Mouse (Mus musculus) spleen, postnatal 14 days (tissue): ENCODE measurements around the gene Ppp2r5e.
"Not testable (repeated sequence)": the region's sequence is repeated elsewhere in the genome, so short reads cannot be mapped to it uniquely, and the experiment has no call there.

ENCODE experiments used
- DNase-seq, 2 experiments: peaks; one replicate each; pipeline ENCODE4 v3.0.0; 2021 to 2022; ENCODE audit warnings: low spot score in 2 of 2

The Ppp2r5e gene

GRCm38 (mm10) chr12:75492148-75492547 lies 103.9 kb downstream of the Ppp2r5e start:
- DNase-seq: not testable (repeated sequence)

DNA sequence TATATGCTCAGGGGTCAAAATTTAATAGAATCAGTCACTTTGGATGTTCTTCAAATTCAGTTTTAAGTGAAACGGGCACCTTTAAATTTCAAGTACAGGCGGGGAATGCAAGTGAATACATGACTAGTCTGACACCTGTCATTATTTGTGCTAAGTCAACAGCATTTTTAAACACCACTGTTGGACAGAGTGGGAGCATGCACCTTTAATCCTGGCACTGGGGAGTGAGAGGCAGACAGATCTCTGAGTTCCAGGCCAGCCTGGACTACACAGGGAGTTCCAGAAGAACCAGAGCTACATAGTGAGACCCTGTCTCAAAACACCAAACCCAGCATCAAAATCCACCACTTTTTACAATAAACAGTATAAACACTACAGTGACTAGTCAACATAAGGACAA lies 108.5 kb downstream of the Ppp2r5e start:
- DNase-seq: no peak

DNA sequence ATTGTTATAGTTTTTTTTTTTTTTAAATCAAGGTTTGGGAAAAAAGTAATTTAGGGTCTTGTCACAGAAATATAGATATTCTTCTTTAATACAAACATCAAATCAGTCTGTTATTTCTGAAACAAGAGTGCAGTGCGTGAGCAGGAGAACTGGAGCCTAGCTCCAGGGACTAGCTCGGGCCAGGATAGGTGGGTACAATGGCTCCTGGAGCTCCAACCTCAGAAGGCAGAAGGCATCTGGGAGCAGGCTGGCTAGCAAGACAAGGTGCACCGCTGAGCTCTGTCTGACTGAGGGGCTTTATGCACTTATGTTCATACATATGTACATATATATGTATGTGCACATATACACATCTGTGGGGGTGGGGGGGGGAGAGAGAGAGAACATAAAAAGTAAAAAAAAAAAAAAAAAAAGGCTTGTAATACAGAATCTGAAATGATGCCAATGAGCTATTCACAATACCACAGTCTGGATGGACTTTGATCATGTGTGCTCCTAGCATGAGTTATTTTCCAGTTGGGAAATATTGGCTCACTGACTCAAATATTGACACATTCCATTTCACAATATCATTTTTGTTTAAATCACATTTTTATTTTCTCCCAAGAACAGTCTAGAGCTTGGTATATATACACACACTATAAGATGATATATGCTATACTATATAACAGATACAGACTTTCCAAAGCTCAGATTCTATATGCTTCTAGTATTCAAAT lies 109.3 kb downstream of the Ppp2r5e start:
- DNase-seq: no peak

DNA sequence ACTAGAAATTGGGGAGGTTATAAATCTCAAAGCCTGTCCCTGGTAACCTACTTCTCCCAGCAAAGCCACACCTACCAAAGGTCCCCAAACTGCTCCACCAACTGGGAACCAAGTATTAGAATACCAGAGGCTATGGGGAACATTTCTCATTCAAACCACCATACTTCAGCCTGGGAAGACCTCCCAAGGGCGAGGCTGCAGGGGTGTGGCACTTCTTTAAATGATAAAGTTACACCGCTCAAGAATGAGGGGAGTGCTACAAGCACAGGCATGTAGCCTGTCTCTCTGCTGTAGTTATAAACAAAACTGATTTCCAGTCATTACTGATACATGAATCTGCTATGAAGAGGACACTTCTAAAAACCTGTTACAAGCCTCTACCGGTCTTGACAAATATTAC lies 113.3 kb downstream of the Ppp2r5e start:
- DNase-seq: no peak

GRCm38 (mm10) chr12:75482015-75482414 lies 114.0 kb downstream of the Ppp2r5e start:
- DNase-seq: no peak

DNA sequence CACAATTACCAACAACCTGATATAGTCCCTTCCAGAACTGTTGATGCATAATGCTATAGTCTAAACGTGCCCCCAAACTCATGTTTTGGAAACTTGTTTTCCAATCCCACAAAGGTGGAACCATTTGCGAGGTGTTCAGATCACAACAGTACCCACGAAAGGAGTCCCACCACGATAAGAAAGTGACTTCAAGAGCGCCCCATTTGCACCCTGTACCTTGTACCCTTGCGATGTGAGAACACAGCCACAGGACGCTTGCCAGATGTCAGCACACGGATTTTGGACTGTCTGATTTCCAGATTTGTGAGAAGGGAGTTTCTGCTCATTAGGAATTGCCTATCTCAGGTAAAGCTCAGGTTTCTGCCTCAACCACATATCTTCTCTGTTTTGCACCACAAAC lies 116.0 kb downstream of the Ppp2r5e start:
- DNase-seq: no peak

DNA sequence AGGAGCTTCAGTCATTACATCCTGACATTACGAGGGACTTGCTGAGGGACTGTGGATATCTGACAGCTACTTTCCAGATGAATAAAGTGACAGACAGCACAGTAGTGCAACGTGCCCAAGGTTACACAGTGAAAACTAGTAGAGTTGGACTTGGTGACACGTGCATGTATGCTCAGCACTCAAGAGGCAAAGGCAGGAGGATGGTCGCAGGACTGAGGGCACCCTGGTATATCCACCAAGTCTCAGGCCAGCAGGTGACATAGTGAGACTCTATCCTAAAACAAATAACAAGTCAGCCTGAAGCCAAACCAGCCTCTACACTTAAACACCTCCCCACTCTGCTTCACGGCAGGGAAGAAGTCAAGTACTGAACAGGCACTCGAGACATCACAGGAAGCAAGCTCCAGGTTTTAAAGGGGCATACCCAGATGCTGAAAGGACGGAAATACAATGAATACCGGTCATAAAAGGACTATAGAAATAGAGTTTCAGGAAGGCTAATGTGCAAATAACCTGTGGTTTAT lies 116.6 kb downstream of the Ppp2r5e start:
- no peak for DNase-seq

DNA sequence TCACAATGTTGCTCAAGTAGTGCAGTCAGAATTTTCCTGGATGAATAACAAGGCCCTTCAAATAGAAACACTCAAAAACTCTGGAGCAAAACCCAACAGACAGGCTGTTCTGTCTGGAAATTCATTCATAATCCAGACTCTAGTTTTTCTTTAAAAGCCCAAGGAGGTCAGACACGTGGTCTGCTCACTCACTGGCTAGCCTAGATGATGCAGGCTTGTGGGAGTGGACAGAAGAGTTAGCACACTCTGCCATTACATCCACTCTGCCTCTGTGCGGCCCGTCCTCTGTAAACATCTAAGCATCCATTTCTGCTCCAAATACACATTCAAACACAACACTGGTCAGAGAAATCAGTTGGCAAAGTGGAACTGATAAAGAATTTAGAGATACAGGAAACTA lies 117.4 kb downstream of the Ppp2r5e start:
- no peak for DNase-seq

DNA sequence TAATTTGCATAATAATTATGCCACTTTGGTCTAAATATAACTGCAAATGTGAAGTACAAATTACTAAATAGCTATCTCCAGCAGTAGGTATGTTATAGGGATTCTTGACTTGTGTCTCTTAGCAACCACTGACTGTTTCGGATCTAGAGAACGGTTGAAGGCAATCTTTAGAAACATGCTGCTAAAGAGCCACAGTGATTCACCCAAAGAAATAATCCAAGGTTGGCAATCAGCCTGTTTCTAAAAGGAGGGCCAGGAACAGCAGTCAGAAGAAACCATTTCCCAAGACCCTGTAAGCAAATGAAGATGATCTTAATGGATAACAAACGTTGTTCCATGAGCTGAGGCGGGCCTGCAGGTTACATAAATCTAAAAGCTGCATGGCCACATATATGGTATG lies 117.9 kb downstream of the Ppp2r5e start:
- DNase-seq: no peak

DNA sequence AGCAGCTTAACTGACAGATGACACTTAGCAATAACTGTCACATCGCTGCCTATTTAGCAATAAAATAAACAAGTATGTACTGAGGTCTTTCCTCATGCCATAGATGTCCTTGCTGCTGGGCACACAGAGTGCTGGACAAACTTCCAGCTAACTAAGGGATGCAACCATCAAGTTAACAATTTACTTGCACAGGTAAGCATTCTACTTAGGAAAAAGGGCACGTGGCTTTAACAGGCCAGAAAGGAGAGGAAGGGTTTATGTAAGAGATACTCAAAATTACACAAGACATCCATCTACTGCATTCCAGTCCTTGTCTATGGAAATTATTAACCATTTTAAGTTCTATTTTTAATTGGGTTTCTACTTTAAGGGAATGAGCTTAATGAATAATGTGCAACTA lies 123.0 kb downstream of the Ppp2r5e start:
- no peak for DNase-seq

- DNase-seq: no peak
Measured at GRCm38 (mm10) chr12:75472107-75472506, 123.9 kb downstream of the Ppp2r5e start.

GRCm38 (mm10) chr12:75467814-75468213 lies 128.2 kb downstream of the Ppp2r5e start:
- no peak for DNase-seq

GRCm38 (mm10) chr12:75467127-75467526 lies 128.9 kb downstream of the Ppp2r5e start:
- DNase-seq: no peak

DNA sequence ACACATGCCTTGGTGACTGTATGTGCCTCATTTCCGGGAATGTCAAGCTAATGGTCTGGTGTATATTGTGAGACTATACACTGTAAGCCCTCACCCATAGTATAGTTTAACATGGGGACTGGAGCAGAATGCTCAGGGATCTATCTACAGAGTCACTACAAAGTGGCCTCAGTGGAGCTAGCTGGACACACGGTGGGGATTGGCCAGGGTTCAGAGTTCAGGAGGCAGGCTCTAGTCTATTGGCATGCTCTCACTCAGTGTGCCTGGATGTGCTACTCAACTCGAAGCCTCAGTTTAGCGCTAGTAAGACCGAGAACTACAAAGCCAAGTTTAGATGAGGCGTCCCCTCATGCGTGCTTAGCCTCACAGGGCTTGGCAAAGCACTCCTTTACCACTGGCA lies 129.8 kb downstream of the Ppp2r5e start:
- no peak for DNase-seq

DNA sequence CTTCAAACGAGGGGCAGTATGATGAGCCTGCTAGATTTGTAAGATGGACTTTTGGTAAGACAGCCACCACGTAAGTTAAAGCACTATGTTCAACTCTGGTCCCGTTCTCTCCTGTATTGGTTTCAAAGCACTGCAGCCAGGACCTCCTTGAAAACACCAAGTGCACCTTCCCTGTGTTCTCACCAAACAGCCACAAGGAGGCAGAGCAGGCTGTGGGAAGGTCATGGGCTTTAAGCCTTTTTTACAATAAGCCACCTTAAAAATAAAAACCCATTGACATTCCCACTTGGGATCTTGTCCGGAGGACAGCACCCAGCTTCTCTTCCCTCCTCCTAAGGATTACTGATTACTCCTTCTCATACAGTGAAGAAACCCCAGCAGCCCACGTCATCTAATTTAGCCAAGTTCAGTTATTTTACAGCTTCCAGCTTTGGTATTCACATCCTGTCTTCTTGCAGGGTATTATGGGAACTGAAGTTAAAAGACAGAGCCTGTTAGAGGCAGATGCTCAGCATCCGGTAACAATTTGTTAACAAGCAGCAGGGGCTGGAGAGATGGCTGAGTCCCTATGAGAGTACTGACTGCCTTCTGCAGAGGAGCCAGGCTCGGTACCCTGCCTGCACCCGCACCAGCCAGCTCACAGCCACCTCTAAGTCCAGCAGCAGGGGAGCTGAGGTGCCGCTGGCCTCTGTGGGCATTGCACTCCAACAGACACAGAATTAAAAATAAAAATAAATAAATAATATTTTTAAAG lies 131.9 kb downstream of the Ppp2r5e start:
- no peak for DNase-seq

DNA sequence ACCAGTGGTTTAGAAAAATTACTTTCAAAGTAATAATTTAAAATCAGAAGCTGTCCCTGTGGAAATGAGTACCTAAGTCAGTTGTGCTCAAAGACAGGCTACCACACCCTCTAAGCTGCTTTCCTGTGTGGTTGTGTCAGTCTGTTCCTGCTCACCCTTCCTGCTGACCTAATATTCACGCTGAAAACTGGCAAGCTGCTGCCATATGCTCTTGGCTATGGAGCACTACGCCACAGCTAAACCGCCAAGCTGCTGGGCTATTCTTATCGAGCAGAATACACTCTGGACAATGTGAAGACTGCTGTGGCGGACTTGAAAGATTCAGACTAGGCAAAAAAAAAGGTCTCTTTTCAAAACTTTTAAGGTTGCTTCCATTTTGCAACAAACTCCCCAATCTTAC lies 135.5 kb downstream of the Ppp2r5e start:
- DNase-seq: no peak

- no peak for DNase-seq
Measured at GRCm38 (mm10) chr12:75459656-75460055, 136.4 kb downstream of the Ppp2r5e start.

DNA sequence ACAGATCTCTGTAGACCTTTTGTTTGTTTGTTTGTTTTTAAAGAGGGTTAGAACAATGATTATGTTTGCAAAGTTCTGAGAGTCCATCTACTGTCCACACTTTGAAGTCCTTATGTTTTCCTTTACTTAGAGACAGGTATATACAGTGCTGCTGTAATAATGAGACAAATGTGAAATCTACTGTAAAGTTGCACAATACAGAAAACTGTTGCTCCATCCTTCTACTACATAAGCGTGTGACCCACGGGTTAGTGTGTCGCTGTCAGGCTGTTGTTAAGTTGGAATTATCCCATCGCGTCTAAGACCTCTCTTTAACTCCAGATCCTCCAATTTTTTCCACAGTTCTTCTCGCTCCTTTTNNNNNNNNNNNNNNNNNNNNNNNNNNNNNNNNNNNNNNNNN lies 142.6 kb downstream of the Ppp2r5e start:
- DNase-seq: no peak

DNA sequence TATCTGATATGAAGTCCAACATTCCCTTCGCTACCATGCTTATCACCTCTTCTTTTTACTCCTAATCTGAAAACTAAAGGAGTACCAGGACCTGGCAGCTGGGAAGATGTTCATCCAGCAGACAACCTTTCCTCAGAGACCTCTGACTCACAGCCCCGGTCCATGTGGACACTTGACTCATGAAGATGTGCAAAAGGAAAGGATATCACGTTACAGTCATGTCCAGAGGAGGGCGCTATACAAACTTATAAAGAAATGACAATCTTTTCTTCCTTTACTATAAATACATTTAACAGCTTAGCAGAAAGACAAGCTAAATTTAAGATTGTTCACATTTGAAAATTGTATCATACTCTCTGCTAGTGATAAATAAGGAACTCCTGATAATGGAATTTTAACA lies 143.0 kb downstream of the Ppp2r5e start:
- DNase-seq: no peak

GRCm38 (mm10) chr12:75450592-75450991 lies 145.5 kb downstream of the Ppp2r5e start:
- no peak for DNase-seq

- DNase-seq: no peak
Measured at GRCm38 (mm10) chr12:75450011-75450410, 146.0 kb downstream of the Ppp2r5e start.

DNA sequence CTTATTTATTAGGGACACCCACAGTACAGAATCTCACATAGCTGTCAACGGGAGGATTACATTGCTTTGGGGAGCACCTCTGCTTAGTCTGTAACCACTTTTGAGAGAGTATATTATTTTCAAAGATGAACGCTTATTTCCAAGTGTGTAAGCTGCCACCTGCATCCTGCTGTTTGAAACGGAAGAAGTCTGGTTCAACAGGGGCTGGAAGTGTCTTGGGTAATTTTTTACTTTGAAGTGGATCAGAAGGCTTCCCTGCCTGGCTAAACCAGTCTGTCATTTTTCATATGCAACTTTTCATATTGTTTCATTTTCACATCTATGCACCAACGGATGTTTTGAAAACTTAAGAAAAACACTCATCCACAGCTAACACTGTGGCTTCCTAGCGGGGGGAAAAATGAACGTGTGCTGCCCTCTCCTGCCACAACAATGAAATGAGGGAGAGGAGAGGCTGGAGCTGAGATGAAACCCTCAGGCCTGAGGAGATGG lies 146.5 kb downstream of the Ppp2r5e start:
- no peak for DNase-seq

GRCm38 (mm10) chr12:75448921-75449320 lies 147.1 kb downstream of the Ppp2r5e start:
- DNase-seq: no peak
